Mouse (Mus musculus) MEL (cell line): Measurements from ENCODE around the gene Abcb9. TPM values are rescaled to one million over a fixed set of nuclear protein-coding genes. Genes with fewer than 3 reads are reported as not detected.

Source experiments
- DNase-seq: peaks from one replicate; pipeline ENCODE4 v3.0.0; 2011; ENCODE audit warnings: low read depth, low spot score
- H3K27ac ChIP-seq: 2 replicates; pipeline ENCODE4 v1.5.1; 2012; ENCODE audit warnings: low read depth, mild to moderate bottlenecking, control low read depth, low read length, moderate library complexity; ENCODE audit not compliant: control insufficient read depth
- H3K27me3 ChIP-seq, 2 experiments: fragments of 150-350 bp in 1 of 2; sonication (generic) in 1 of 2; 2 replicates each; pipeline ENCODE4 v1.6.1; 2012; ENCODE audit warnings: low read length in 2 of 2, mild to moderate bottlenecking in 2 of 2, improper control_type of control experiment in 1 of 2, moderate library complexity in 1 of 2; ENCODE audit not compliant: insufficient read depth in 2 of 2, control insufficient read depth in 1 of 2
- H3K36me3 ChIP-seq, 2 experiments: 2 replicates each; pipeline ENCODE4 v1.6.1; 2012 to 2014; ENCODE audit warnings: low read length in 2 of 2, improper control_type of control experiment in 1 of 2, inconsistent platforms in 1 of 2, mild to moderate bottlenecking in 1 of 2; ENCODE audit not compliant: insufficient read depth in 2 of 2, control insufficient read depth in 1 of 2
- H3K4me1 ChIP-seq, 2 experiments: fragments of 150-350 bp in 1 of 2; sonication (generic) in 1 of 2; 2 replicates each; pipeline ENCODE4 v1.6.1; 2012; ENCODE audit warnings: low read length in 2 of 2, improper control_type of control experiment in 1 of 2, mild to moderate bottlenecking in 1 of 2; ENCODE audit not compliant: insufficient read depth in 2 of 2, control insufficient read depth in 1 of 2
- H3K4me3 ChIP-seq, 2 experiments: fragments of 150-350 bp in 1 of 2; sonication (generic) in 1 of 2; 2 replicates each; pipeline ENCODE4 v1.5.1; 2012; ENCODE audit warnings: low read depth in 2 of 2, low read length in 2 of 2, mild to moderate bottlenecking in 2 of 2, moderate library complexity in 2 of 2, control low read depth in 1 of 2, improper control_type of control experiment in 1 of 2; ENCODE audit not compliant: control insufficient read depth in 1 of 2, insufficient read depth in 1 of 2
- H3K79me2 ChIP-seq: 2 replicates; pipeline ENCODE4 v1.6.1; 2012; ENCODE audit warnings: mild to moderate bottlenecking, low read length, moderate library complexity; ENCODE audit not compliant: control insufficient read depth, poor library complexity, insufficient read depth
- H3K9ac ChIP-seq: 2 replicates; pipeline ENCODE4 v1.6.1; 2012; ENCODE audit warnings: low read depth, mild to moderate bottlenecking, control low read depth, low read length, moderate library complexity; ENCODE audit not compliant: control insufficient read depth, poor library complexity, severe bottlenecking
- H3K9me3 ChIP-seq: fragments of 150-350 bp; sonication (generic); replicated peaks from 2 replicates; pipeline ENCODE4 v1.6.1; 2012; ENCODE audit warnings: mild to moderate bottlenecking, low read length, improper control_type of control experiment, moderate library complexity; ENCODE audit not compliant: insufficient read depth
- BHLHE40 ChIP-seq: IDR thresholded peaks from 2 replicates; pipeline ENCODE4 v1.6.1; 2012; ENCODE audit warnings: low read depth, mild to moderate bottlenecking, inconsistent platforms, low read length, improper control_type of control experiment, borderline replicate concordance
- E2F4 ChIP-seq: IDR thresholded peaks from 2 replicates; pipeline ENCODE4 v1.6.1; 2011; ENCODE audit warnings: low read depth, low read length, improper control_type of control experiment, borderline replicate concordance
- ELF1 ChIP-seq: IDR thresholded peaks from 2 replicates; pipeline ENCODE4 v1.6.1; 2014; ENCODE audit warnings: low read depth, mild to moderate bottlenecking, inconsistent platforms, low read length, improper control_type of control experiment, moderate library complexity
- EP300 ChIP-seq, 2 experiments: IDR thresholded peaks; 2 replicates each; pipeline ENCODE4 v1.6.1; 2011; ENCODE audit warnings: improper control_type of control experiment in 2 of 2, low read length in 2 of 2, low read depth in 1 of 2, mild to moderate bottlenecking in 1 of 2
- ETS1 ChIP-seq: IDR thresholded peaks from 2 replicates; pipeline ENCODE4 v1.6.1; 2012; ENCODE audit warnings: low read depth, mild to moderate bottlenecking, inconsistent platforms, low read length, improper control_type of control experiment, moderate library complexity
- GABPA ChIP-seq: IDR thresholded peaks from 2 replicates; pipeline ENCODE4 v1.6.1; 2012; ENCODE audit warnings: low read depth, mild to moderate bottlenecking, inconsistent platforms, low read length, improper control_type of control experiment, moderate library complexity
- GATA1 ChIP-seq: IDR thresholded peaks from 2 replicates; pipeline ENCODE4 v1.6.1; 2011; ENCODE audit warnings: low read depth, low read length, improper control_type of control experiment
- JUND ChIP-seq: IDR thresholded peaks from 2 replicates; pipeline ENCODE4 v1.6.1; 2011; ENCODE audit warnings: low read depth, mild to moderate bottlenecking, improper control_type of control experiment, low read length
- KAT2A ChIP-seq: conservative IDR thresholded peaks from 2 replicates; pipeline ENCODE4 v1.6.1; 2012; ENCODE audit warnings: low read depth, low read length, improper control_type of control experiment, inconsistent platforms
- MAX ChIP-seq: IDR thresholded peaks from 2 replicates; pipeline ENCODE4 v1.6.1; 2011; ENCODE audit warnings: low read length, improper control_type of control experiment
- MAZ ChIP-seq: IDR thresholded peaks from 2 replicates; pipeline ENCODE4 v1.6.1; 2012; ENCODE audit warnings: low read depth, mild to moderate bottlenecking, inconsistent platforms, low read length, improper control_type of control experiment
- MXI1 ChIP-seq: IDR thresholded peaks from 2 replicates; pipeline ENCODE4 v1.6.1; 2011; ENCODE audit warnings: mild to moderate bottlenecking, low read depth, low read length, improper control_type of control experiment
- MYB ChIP-seq: IDR thresholded peaks from 2 replicates; pipeline ENCODE4 v1.6.1; 2011; ENCODE audit warnings: mild to moderate bottlenecking, low read depth, low read length, improper control_type of control experiment
- MYC ChIP-seq: IDR thresholded peaks from 2 replicates; pipeline ENCODE4 v1.6.1; 2011; ENCODE audit warnings: low read depth, mild to moderate bottlenecking, low read length, improper control_type of control experiment, moderate library complexity
- NELFE ChIP-seq: IDR thresholded peaks from 2 replicates; pipeline ENCODE4 v1.6.1; 2011; ENCODE audit warnings: low read depth, low read length, improper control_type of control experiment
- NRF1 ChIP-seq: IDR thresholded peaks from 2 replicates; pipeline ENCODE4 v1.6.1; 2014; ENCODE audit warnings: low read depth, mild to moderate bottlenecking, inconsistent platforms, low read length, improper control_type of control experiment, moderate library complexity; ENCODE audit not compliant: poor library complexity, insufficient read depth, severe bottlenecking
- POLR2A ChIP-seq, 2 experiments: IDR thresholded peaks; 2 replicates each; pipeline ENCODE4 v1.6.1; 2011 to 2012; ENCODE audit warnings: low read length in 2 of 2, mild to moderate bottlenecking in 2 of 2, control low read depth in 1 of 2, improper control_type of control experiment in 1 of 2, low read depth in 1 of 2, moderate library complexity in 1 of 2; ENCODE audit not compliant: control insufficient read depth in 1 of 2, insufficient read depth in 1 of 2, poor library complexity in 1 of 2
- RCOR1 ChIP-seq: IDR thresholded peaks from 2 replicates; pipeline ENCODE4 v1.6.1; 2012; ENCODE audit warnings: low read depth, mild to moderate bottlenecking, inconsistent platforms, low read length, improper control_type of control experiment
- SIN3A ChIP-seq: IDR thresholded peaks from 2 replicates; pipeline ENCODE4 v1.6.1; 2012; ENCODE audit warnings: low read length, improper control_type of control experiment, inconsistent platforms
- TAL1 ChIP-seq: IDR thresholded peaks from 2 replicates; pipeline ENCODE4 v1.6.1; 2012; ENCODE audit warnings: mild to moderate bottlenecking, inconsistent platforms, low read length, moderate library complexity, mixed read lengths
- TBP ChIP-seq: IDR thresholded peaks from 2 replicates; pipeline ENCODE4 v1.8.0; 2011; ENCODE audit warnings: low read depth, low read length, improper control_type of control experiment
- TCF12 ChIP-seq: IDR thresholded peaks from 2 replicates; pipeline ENCODE4 v1.6.1; 2014; ENCODE audit warnings: low read depth, mild to moderate bottlenecking, inconsistent platforms, low read length, improper control_type of control experiment, moderate library complexity
- USF2 ChIP-seq, 2 experiments: IDR thresholded peaks; 2 replicates each; pipeline ENCODE4 v1.6.1; 2011 to 2012; ENCODE audit warnings: improper control_type of control experiment in 2 of 2, low read length in 2 of 2, borderline replicate concordance in 1 of 2, inconsistent platforms in 1 of 2, low read depth in 1 of 2, mild to moderate bottlenecking in 1 of 2; ENCODE audit not compliant: insufficient read depth in 1 of 2
- ZKSCAN1 ChIP-seq: IDR thresholded peaks from 2 replicates; pipeline ENCODE4 v1.6.1; 2012; ENCODE audit warnings: low read depth, mild to moderate bottlenecking, inconsistent platforms, low read length, improper control_type of control experiment, moderate library complexity
- ZNF384 ChIP-seq: IDR thresholded peaks from 2 replicates; pipeline ENCODE4 v1.6.1; 2012; ENCODE audit warnings: low read depth, mild to moderate bottlenecking, inconsistent platforms, low read length, improper control_type of control experiment
- polyA plus RNA-seq, 2 experiments: library from polyadenylated mRNA; stranded (reverse) in 1 of 2; unstranded in 1 of 2; fragments of >175 nt in 1 of 2; fragments of >200 nt in 1 of 2; gene quantifications; 2 replicates each; pipeline versions ENCODE4 v1.2.1 to v1.2.4; 2012; ENCODE audit warnings: low replicate concordance in 2 of 2, low read depth in 1 of 2; ENCODE audit not compliant: insufficient read length in 2 of 2, insufficient read depth in 1 of 2, missing spikeins in 1 of 2
- total RNA-seq: library from RNA; depleted of rRNA; stranded (reverse); fragments of 300-350 nt; gene quantifications from 2 replicates; pipeline ENCODE4 v1.2.3, GENCODE M21; 2012

The Abcb9 gene
- total and polyA plus RNA-seq, 3 experiments: 2.4 to 8.1 TPM; not detected in 1

- peak; percentile 92; the same call in 1 of the 2 replicates for TF ChIP-seq GABPA
- TF ChIP-seq KAT2A: no peak
- peak; percentile 82 for TF ChIP-seq SIN3A
- TF ChIP-seq, all 39 proteins: peak for 19
These were observed 63.5 kb downstream of the Abcb9 start, which contains the start of gene Vps37b (continued) for GRCm38 (mm10) chr5:124032001-124032508.

- peak overlapping the region; percentile 89 for H3K9ac ChIP-seq
- H3K9me3 ChIP-seq: no peaks in the 10 kb centered on the region
- TF ChIP-seq RCOR1: peak; percentile 88
- TF ChIP-seq ZNF384: peak; percentile 73
- TF ChIP-seq ELF1: 0 out of 2 replicates have a peak, but pooled peaks have one; percentile 27
- TF ChIP-seq POLR2A (IDR thresholded peaks at IDR 0.05; ENCODE audit: control insufficient read depth in 1 of 2, insufficient read depth in 1 of 2, low read depth in 1 of 2, low read length in 2 of 2, poor library complexity in 1 of 2): peak; percentile 40 to 53; a peak in 2 of 4 replicates
- TF ChIP-seq TCF12: peak; percentile 89
- peak; percentile 84 for TF ChIP-seq ETS1
- TF ChIP-seq ZKSCAN1: 0 out of 2 replicates have a peak, but pooled peaks have one; percentile 36
- peak; percentile 56; the same call in 1 of the 2 replicates for TF ChIP-seq MAX
- TF ChIP-seq BHLHE40: peak; percentile 66; the same call in 1 of the 2 replicates
- peak; percentile 90 for TF ChIP-seq SIN3A
- TF ChIP-seq NELFE: peak; percentile 35; the same call in 1 of the 2 replicates
- no peak; the same call in 1 of the 2 replicates for TF ChIP-seq TBP
- 0 out of 2 replicates have a peak, but pooled peaks have one; percentile 39 for TF ChIP-seq MYB
- TF ChIP-seq TAL1: peak; percentile 94
- no peak for TF ChIP-seq USF2 (IDR thresholded peaks at IDR 0.05; ENCODE audit: borderline replicate concordance in 1 of 2, insufficient read depth in 1 of 2, low read depth in 1 of 2, low read length in 2 of 2)
- TF ChIP-seq MXI1: peak; percentile 83
- no peak for TF ChIP-seq NRF1
- TF ChIP-seq JUND: no peak
- TF ChIP-seq MYC: peak; percentile 69; the same call in 1 of the 2 replicates
- no peak for TF ChIP-seq E2F4
- peak; percentile 85 for TF ChIP-seq MAZ
- TF ChIP-seq GATA1: peak; percentile 81
- peak; percentile 87 to 88 for TF ChIP-seq EP300 (IDR thresholded peaks at IDR 0.05; ENCODE audit: low read depth in 1 of 2, low read length in 2 of 2)
- H3K36me3 ChIP-seq: peaks cover 2 to 39% of the 10 kb centered on the region in 2 experiments
- H3K27me3 ChIP-seq: no peaks in the 10 kb centered on the region
- peak overlapping the region; percentile 73 to 90 for H3K4me3 ChIP-seq
- H3K4me1 ChIP-seq: peaks cover 24 to 39% of the 10 kb centered on the region in 2 experiments
- peaks cover 54% of the 10 kb centered on the region for H3K79me2 ChIP-seq
- peak overlapping the region; percentile 81 for H3K27ac ChIP-seq
- peak; percentile 93 for DNase-seq
These were observed 64.3 kb downstream of the Abcb9 start for GRCm38 (mm10) chr5:124031068-124031955.
